Mouse (Mus musculus) liver, embryonic 14.5 days (tissue): ENCODE data around the gene Ecd.

Experiments used
- CTCF ChIP-seq: IDR thresholded peaks from 2 replicates; pipeline ENCODE4 v1.5.1; 2016; ENCODE audit warnings: antibody characterized with exemption, low read depth, control low read depth
- EP300 ChIP-seq: IDR thresholded peaks from 2 replicates; pipeline ENCODE4 v1.6.1; 2016; ENCODE audit warnings: antibody characterized with exemption, low read depth

DNA sequence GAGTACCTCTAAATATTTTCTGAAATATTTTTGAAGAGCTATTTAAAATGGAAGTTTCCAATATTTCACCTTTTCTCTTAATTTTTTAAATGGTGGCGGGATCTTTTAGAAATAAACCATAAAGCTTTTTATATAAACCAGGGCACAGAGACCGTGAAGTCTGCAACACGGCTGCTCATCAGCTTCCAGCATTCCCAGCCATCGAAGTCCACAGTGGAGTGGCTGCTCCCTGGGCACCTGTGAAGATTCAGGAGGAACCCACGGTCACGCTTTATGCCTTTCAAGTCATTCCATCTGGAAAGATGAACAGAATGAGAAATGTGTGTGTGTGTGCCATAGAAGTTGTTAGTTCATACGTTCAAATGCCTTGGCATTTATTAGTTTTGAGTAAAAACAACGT, 53.0 kb downstream of the Ecd start:
- TF ChIP-seq EP300 (no peak), CTCF (no peak)
